Mouse (Mus musculus) large intestine, adult 2 months (tissue): ENCODE results near the gene Pwwp2b. TPM values are rescaled to one million over a fixed set of nuclear protein-coding genes. Genes with fewer than 3 reads are reported as not detected.

Experiments
- polyA plus RNA-seq: library from polyadenylated mRNA; depleted of rRNA; stranded (reverse); fragments of >200 nt; gene quantifications from 2 replicates; pipeline ENCODE4 v1.2.3, GENCODE M21; 2012; rRNA removed

Pwwp2b gene
- polyA plus RNA-seq, 1 experiment = 10.6 TPM

Other genes starting within 250 kb of the Pwwp2b start
- 0.78 and 0.84 TPM in 2 replicates for gene Dpysl4, start 162.5 kb upstream of the Pwwp2b start, polyA plus RNA-seq
- gene Lrrc27, start 35.5 kb upstream of the Pwwp2b start, polyA plus RNA-seq = 1.0 and 2.6 TPM in 2 replicates
- 2.7 and 3.5 TPM in 2 replicates for gene Stk32c, start 35.2 kb upstream of the Pwwp2b start, polyA plus RNA-seq
- 42.7 and 51.1 TPM in 2 replicates for gene Inpp5a, start 140.6 kb downstream of the Pwwp2b start, polyA plus RNA-seq